Mouse (Mus musculus): ENCODE measurements around the gene Amotl1. TPM values are rescaled to one million over a fixed set of nuclear protein-coding genes. Genes with fewer than 3 reads are reported as not detected.

Gene Amotl1
- total RNA-seq, 2 experiments from 2014 or later, result 16.3 to 20.0 TPM

Other genes starting within 250 kb of the Amotl1 start
- gene Kdm4d, start 144.6 kb downstream of the Amotl1 start, total RNA-seq (2021), result 1 to 10 TPM; 2.2 to 2.3 TPM
- gene Cwc15, start 144.4 kb downstream of the Amotl1 start, total RNA-seq (2021), result 10 to 100 TPM; 76.0 to 84.4 TPM
- gene Piwil4, start 95.7 kb upstream of the Amotl1 start, total RNA-seq (2021), result under 1 TPM in 1 of 2 experiments, not detected in 1; 0.23 TPM
- under 1 TPM; 0.11 to 0.34 TPM for gene Fut4, start 107.3 kb upstream of the Amotl1 start, total RNA-seq (2021)
- gene 1700012B09Rik, start 126.0 kb upstream of the Amotl1 start, total RNA-seq (2021), result 1 to 10 TPM in 1 of 2 experiments, under 1 TPM in 1; 0.69 to 1.7 TPM
- gene Mre11a, start 139.6 kb upstream of the Amotl1 start, total RNA-seq (2021), result 10 to 100 TPM; 11.6 to 13.6 TPM
- gene Ankrd49, start 139.8 kb upstream of the Amotl1 start, total RNA-seq (2021), result 10 to 100 TPM; 17.6 to 19.2 TPM
- 1 to 10 TPM; 7.5 to 7.7 TPM for gene Gpr83, start 215.2 kb upstream of the Amotl1 start, total RNA-seq (2021)

Data from layer of hippocampus, postnatal 10 days (tissue).